Comparison of ENCODE assay signal across 17 mouse cellular contexts in genomic region chr15:51391352-51391751, GRCm38 (mm10).
"Had no signal": no experiment of that assay in that cellular context is flagged by ENCODE, and none has a peak within 500 bp of the region (broad histone marks: within the 10 kb centered on the region; RNA-seq: fewer than 3 reads in every experiment).

No protein-coding gene starts in this region.

- ATAC-seq: midbrain, embryonic 16.5 days had no signal

- H3K9me3 ChIP-seq: midbrain, embryonic 10.5 days; midbrain, embryonic 12.5 days; neural tube, embryonic 12.5 days; neural tube, embryonic 15.5 days had no signal

- H3K36me3 ChIP-seq: midbrain, embryonic 10.5 days; midbrain, embryonic 12.5 days; neural tube, embryonic 12.5 days; neural tube, embryonic 15.5 days had no signal

- H3K27me3 ChIP-seq: midbrain, embryonic 12.5 days; neural tube, embryonic 12.5 days; neural tube, embryonic 15.5 days had no signal

- H3K9ac ChIP-seq: liver, embryonic 14.5 days; lung, embryonic 14.5 days; midbrain, embryonic 12.5 days; neural tube, embryonic 12.5 days; neural tube, embryonic 15.5 days had no signal

- H3K4me3 ChIP-seq: midbrain, embryonic 10.5 days; midbrain, embryonic 12.5 days; myocyte; neural tube, embryonic 12.5 days; neural tube, embryonic 15.5 days had no signal

- DNase-seq: lung, adult 18-20 months; lung, embryonic 14.5 days; lung, postnatal 10 days; lung, postnatal 4 days; midbrain, embryonic 14.5 days; retina, postnatal 1 day; spleen, adult 18-20 months; thymus, adult 18-20 months; thymus, postnatal 14 days; thymus, postnatal 36 days had no signal

- H3K4me2 ChIP-seq: lung, embryonic 14.5 days; midbrain, embryonic 12.5 days; neural tube, embryonic 12.5 days; neural tube, embryonic 15.5 days had no signal

- H3K4me1 ChIP-seq: midbrain, embryonic 12.5 days; neural tube, embryonic 12.5 days had no signal

- H3K27ac ChIP-seq: liver, embryonic 14.5 days; midbrain, embryonic 10.5 days; midbrain, embryonic 12.5 days; neural tube, embryonic 12.5 days; neural tube, embryonic 15.5 days had no signal
